Mouse (Mus musculus): Measurements from ENCODE around the gene Lamp2.

DNA sequence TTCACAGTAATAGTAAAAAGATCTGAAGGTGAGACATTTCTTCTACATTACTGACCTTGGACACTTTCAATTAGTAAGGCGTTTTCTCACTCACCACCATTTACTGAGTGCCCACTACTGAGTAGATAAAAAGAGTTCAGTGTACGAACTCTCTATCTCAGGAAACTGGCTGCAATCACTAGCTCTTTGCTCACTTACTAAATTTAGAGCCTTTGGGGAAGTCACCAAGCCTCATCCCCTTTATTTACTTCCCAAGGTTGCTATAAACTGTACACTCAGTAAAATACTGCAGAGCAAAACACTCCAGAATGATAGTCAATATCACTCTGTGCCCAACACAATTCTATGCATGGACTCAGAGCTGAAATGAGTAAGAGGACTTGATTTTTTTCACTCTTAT, 16.6 kb downstream of the Lamp2 start:
- TF ChIP-seq CTCF (IDR thresholded peaks at IDR 0.05; ENCODE audit: low read depth): no peak
- no peak for TF ChIP-seq EP300 (optimal IDR thresholded peaks at IDR 0.05)
